Mouse (Mus musculus): ENCODE results near the gene Sec61a1.
A peak's percentile ranks its signal among the peaks of the same experiment; 100 is the strongest.

Sec61a1 gene

DNA sequence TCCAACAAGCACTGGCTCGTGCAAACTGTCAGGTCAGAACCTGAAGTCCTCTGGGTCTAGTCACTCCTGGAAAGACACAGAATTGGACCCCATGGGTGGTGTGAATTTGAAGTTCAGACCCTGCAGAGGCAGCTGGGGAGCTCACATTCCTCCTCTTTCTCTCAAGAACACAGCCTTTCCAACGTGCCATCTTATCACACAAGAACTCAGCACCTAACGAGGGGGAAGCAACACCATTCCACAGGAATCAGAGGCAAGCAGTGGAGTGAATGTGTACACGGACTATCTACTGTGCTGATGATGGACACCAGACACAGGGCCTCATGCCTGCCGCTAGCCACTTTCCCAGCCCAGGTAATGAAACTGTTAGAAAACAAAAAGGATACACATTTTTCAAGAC lies 2.0 kb downstream of the Sec61a1 start:
- DNase-seq (ENCODE audit: low read depth, low spot score): no peak

DNA sequence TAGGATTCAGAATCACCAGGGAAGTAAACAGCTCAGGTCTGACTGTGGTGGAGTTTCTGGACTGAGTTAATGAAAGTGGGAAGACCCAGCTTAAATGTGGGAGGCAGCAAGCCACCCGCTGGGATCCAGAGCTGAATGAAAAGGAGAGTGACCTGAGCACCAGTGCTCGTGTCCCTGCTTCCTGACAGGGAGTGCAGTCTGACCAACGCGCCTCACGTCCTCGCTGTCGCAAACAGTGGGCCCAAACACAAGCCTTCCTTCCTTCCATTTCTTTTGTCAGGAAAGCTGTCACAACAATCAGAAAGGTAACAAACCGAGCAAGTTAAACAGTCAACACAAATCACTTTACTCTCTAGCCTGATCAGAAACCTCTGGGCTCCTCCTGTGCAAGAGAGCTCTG lies 2.7 kb downstream of the Sec61a1 start:
- DNase-seq (ENCODE audit: low read depth, low spot score): no peak

DNA sequence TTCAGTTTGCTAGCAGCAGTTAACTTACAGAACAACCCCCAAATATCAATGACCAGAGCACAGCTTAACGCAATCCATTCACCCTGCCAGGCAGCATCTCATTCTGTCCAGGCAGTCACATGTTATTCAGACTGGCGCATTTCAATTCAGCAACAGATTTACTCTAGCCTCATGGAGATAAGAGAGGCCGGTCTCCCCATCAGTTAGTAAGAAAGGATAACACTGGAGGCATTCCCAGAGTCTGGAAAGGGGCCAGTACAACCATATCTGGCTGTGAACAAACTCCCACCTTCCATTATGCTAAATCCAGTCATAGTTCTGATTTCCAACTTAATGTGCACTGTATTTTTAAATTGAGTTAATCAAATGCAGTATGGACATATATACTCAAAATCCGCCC lies 4.2 kb downstream of the Sec61a1 start:
- DNase-seq (ENCODE audit: low read depth, low spot score): no peak

DNA sequence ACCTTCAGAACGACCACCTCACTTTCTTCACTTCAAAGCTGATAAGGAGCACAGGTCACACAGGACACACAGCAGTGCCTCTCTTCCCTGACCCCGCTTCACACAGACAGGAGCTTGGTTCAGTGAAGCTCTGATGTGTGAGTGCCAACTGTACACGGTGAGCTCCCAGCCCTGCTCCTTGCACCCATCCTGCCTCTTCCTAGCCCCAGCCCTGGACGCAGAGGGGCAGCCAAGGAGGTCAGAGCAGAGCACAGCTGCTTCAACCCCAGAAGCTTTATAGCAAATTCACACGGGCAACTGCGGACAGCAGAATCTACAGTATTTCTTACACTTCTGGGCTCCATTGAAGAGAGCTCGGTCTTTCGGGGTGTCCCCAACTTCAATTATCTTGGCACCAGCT lies 4.7 kb downstream of the Sec61a1 start:
- DNase-seq (ENCODE audit: low read depth, low spot score): no peak

DNA sequence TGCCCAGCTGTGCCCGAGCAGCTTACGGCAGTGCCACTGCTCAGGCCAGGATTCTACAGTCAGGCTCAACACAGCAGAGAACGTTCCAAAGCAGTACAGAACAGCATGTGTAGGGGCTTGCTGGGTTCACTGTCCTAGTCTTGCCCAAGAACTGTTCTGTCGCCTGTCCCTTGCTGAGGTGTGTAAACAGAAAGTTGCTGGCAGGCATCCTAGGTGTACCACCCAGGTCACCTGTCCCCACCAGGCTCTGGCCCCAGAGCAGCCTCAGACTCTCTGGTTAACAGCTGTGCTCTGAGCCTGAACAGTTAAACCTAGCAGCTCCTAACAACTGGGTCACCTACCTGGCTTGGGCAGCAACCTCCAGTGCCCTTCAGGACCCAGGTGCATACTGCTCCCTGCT lies 15.7 kb downstream of the Sec61a1 start:
- no peak for DNase-seq (ENCODE audit: low read depth, low spot score)

DNA sequence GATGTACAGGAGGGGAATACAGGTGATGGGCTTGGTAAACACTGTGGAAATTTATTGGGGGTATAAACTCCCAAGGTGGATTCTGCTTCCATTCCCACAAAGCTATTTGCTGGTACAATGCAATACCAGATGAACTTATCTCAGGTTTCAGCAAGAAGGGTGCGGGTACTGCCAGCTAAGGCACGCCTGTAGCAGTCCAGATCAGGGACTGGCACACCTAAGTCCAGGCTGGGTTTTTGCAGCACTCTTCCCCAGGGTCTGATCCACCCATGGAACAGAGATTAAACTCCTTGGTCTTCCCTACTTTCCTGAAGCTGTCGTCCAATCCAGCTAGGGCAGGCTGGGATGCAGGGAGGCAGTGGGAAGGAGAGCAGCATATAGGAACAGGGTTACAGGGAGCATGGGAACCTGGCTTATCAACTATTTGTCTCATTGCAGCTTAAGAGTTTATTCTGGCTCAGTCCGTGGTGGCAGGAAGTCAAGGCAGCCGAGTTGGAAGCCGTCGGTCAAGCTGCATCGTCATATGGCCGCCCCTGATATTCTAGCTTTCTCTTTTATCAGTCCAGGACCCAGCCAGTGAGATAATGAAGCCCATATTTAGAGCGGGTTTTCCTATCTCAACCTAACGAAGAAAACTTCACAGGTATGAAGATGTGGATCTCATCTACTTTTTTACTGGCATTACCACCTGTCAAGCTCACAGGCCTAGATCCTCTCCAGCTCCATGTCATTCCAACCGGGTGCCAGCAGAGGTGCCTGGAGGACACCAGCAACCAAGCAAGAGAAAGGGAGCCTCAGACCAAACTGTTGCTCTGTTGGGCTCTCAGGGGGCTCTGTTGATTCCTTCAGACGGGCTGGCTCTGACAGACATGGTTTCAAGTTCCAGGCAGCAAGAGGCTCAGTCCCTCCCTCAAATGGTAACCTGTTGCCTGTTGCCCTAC lies 16.4 kb downstream of the Sec61a1 start:
- DNase-seq (ENCODE audit: low read depth, low spot score): no peak

DNA sequence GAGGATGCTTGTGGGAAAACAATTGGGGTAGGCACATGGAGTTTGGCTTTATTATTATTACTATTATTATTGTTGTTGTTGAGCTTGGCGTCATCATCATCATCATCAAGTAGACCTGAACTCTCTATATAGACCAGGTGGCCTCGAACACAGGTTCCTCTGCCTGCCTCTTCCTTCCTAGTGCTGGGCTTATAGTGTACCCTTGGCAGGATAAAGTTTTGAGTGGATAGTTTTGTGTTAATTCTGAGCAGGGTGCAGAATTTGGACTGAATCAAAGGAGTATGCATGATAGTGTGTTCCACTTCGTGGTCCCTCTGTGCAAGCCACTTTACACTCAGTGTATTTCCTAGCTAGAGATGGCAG lies 18.3 kb downstream of the Sec61a1 start:
- no peak for DNase-seq (ENCODE audit: low read depth, low spot score)

DNA sequence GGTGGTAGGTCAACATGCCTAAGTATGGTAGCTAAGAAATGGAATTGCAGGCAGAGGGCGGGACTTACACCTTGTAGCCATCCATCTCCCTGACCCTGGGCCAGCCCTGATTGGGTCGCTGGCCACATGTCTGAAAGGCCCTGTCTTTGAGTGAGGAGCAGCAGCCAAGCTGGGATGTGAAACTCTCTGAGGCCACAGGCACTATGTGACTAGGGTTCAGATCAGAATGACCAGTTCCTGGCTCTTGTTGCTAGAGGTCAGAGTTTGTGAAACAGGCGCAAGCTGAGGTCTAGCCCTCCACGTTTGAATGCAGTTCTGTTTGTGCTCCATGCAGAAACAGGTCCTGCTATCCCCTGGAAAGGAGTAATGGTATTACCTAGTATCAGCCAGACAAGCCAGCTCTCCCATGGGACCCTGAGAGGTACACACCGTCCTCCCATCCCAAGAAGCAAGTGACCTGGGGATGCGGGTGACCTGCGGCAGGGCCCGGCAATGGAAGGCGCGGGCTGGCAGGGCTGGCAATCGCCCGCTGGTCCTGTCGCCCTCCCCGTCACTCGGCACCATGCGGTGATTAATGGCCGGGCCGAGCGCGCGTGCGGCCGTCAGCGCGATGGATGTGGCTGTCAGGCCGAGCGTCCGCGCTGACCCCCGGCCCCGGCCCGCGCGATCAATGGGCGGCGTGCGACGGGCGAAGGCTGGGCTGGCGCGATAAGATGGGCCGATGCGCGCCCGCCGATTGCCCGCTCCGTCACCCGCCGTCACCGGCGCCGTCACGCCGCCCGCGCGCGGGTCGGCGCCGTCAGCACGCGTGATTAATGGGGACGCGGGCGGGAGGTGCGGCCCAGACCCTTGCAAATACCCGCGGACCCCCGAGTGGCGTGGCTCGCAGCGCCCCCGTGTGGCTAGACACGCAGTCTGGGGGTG lies 19.0 kb downstream of the Sec61a1 start:
- peak; percentile 86 for DNase-seq (ENCODE audit: low read depth, low spot score)

DNA sequence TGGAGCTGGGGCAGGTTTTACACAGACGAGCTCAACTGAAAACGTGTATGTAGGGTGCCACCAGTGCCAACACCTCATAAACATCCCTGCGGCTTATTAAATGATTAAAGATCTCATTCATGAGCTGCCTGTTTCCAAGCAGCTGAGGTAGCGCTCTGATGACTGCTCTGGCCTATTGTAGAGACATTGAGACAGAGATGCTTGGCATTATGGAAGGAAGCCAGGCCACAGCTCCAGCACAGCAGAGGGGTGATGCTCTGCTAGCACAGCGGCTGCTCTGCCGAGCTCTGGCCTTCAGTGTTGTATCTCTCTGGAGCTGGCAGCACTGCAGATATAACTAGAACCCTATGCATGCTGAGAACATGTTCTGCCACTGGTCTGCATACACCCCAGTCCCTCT lies 25.0 kb downstream of the Sec61a1 start:
- DNase-seq (ENCODE audit: low read depth, low spot score): no peak

DNA sequence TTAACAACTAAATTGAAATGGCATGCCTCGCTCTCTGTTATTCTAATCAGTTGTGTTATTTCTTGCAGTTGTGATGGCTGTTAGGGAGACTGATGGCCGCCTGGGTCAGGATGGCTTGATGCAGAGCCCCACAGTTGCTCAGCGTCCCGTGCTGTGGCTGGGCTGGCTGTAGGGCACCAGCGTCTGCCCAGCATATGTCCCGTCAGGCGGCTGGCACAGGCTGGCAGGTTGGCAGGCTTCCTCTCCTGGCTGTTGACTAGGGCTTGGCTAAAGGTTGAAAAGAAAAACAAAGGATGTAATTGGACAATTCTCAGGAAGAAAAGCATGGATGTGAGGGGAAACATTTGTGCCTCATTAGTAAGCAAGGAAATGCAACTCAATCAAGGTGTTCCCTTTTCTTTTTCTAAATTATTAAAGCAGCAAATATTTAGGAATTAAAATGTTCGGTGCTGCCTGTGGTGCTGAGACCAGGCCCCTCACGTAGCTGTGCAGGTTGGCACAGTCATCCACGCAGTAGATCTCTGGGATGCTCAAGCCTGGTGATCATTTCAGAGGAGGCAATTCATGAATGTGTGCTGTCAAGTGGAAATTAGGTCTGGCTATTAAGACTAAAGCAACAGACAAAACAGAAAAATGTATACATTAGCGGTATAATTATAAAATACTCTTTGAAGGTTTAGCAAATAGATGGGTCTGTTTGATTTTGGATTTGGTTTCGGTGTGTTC lies 27.9 kb downstream of the Sec61a1 start:
- no peak for DNase-seq (ENCODE audit: low read depth, low spot score)

DNA sequence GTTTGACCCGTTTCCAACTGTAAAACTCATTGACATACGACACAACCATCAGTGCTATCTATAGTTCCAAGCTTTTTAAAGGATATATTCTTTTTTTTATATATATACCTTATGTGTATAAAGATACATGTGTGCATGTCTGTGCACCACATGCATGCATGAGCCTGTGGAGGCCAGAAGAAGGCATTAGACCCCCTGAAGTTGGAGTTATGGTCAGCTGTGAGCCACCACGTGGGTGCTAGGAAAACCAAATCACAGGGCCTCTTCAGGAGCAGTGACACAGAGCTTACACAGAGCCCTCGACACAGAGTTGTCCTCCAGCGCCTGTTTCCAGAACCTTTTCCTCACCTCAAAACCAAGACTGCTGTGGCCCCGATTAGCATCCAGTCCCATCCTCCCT lies 28.9 kb downstream of the Sec61a1 start:
- no peak for DNase-seq (ENCODE audit: low read depth, low spot score)

DNA sequence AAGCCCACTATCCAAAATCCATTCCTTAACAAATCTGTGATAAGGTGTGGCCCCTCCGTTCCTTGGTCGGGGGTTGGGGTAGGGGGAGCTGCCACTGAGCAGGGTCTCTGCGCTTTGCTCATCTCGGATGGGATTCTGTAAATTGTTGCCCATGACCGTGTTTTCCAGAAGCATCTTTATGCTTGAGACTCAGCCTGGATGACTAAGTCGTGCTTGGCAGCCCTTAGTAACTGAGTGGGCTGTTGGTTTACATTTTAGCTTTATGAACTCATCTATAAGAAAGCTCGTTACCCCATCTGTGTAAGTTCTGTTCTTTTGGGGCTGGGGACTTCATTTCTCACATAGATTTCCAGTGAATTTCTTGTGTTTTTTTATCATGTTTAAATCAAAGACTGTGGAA lies 29.7 kb downstream of the Sec61a1 start:
- DNase-seq (ENCODE audit: low read depth, low spot score): no peak

DNA sequence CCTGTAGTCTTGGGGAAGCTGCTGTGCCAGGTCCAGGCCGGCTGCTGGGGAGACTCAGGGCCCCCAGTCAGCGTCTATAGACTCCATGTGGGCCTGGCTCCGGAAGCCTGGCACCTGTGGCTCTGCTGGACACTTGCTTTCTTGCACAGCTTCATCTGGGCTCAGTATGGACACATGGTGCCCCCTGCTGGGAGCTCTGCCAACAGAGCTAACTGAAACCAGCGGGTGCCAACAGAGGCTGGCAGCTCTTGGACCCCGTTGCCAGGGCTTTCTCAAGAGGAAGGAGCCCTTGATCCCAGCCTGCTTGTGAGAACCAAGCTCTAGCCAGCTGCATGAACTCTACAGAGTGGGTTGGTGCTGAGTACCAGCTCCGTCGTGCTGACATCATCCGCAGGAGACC lies 31.8 kb downstream of the Sec61a1 start:
- DNase-seq (ENCODE audit: low read depth, low spot score): peak; percentile 37

DNA sequence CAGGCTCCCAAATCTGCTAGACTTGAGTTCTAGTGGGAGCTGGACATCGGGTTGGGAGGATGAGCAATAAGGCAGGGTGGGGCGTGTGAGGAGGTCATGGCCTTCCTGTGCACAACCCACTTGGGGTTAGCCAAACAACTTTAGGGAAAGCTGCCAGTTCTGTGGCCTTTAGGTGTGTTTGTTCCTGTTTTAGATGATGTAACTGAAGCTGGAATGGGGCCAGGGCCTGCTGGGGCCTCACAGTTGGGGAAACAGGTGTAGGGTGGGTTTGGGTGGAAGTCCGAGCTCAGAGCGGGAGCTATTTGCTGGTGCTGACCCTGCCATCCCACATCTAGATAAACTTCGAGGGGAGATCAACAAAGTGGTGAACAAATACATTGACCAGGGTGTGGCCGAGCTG lies 33.3 kb downstream of the Sec61a1 start:
- DNase-seq (ENCODE audit: low read depth, low spot score): no peak

DNA sequence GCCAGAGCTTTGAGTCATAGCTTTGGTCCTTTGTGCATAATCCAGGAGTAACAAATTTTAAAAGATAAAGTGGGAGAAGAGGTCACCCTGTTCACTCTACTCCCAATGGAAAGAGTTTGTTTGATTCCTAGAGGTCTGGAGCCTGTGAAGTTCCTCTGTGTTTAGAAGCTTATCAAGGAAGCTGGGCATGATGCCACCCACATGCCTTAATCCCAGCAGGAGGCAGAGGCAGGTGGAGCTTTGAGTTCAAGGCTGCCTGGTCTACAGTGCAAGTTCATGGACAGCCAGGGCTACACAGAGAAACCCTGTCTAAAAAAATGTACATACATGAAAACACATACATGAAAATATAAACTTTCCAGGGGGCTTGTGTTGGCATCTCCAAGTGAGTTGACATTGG lies 34.8 kb downstream of the Sec61a1 start:
- no peak for DNase-seq (ENCODE audit: low read depth, low spot score)

DNA sequence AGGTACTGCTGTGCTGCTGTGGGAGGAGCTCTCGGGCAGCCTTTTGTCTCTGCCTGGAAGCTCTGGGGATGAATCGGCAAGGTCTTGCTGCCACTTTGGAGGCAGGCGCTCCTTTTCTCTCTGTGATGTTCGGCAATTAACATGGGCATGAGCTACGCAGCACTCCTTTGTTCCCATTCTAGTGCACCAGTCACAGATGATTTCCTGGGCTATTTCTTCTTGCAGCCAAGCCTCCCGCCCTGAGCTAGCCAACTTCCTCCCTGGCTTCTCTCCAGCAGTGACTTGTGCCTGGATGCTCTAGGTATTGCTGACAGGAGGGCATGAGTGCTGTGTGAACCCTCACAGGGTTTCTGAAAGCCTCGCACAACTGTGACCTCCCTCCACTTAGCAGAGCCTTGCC lies 35.6 kb downstream of the Sec61a1 start:
- no peak for DNase-seq (ENCODE audit: low read depth, low spot score)

DNA sequence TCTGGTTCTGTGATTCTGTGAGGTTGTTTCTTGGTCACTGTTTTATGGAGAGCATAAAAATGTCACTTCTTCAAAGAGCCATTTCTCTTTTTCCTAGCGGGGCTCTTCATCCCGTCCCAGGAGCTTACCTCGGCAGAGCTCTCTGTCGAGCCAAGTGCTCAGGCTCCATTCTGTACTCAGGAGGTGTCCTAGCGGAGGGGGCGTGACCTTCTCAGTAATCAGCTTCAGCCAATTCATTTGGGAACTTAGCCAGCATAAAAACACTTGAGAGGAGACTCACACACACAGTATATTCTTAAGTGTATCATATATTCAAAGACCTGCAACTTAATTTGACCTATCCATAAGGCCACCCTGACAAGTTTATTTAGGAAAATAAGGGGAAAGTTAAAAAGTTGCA lies 38.3 kb downstream of the Sec61a1 start:
- DNase-seq (ENCODE audit: low read depth, low spot score): no peak

DNA sequence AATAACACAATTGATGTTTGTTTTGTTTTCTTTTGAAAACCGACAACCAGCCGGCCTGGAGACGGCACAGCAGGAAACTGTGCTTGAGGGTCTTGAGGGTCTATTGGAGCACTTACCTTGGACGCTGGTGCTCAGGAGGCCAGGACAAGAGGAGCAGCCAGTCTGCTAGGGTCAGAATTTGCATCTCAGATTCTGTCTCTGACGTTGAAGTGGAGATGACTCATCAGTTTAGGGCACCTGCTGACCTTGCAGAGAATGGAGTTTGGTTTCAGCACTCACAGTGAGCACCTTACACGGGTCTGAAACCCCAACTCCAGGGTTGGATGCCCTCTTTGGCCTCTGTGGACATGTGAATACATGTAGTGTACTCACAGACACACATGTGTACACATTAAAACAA lies 48.8 kb downstream of the Sec61a1 start:
- DNase-seq (ENCODE audit: low read depth, low spot score): no peak

DNA sequence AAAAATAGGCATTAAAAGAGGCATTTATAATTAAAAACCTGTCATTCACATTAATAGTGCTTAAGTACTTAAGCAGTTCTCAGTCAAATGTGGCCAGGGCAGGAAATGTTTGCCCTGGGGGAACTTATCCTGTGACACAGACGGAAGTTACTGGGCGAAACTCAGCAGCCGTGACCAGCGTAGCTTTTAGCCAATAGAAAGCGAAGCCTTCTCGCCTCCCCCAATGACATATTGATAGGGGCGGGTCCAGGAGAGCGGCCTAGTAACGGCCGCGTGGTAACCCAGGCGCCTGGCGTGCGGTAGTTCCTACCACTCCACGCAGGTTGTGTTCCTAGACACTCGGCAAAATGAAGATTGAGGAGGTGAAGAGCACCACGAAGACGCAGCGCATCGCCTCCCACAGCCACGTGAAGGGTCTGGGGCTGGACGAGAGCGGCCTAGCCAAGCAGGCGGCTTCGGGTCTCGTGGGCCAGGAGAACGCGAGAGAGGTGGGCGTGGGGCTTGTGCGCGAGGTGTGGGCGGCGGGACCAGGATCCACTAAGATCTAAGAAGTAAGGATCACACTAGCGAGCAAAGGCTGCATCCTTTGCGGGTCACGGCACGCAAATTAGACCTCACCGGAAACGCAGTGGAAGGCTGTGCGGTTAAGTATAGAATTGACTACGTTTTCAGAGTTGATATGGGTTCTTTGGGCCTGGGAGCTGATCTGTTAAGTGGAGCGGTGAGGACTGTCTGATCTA lies 53.4 kb downstream of the Sec61a1 start, which contains the start of gene Ruvbl1:
Gene Ruvbl1 (plus strand): TSS at position 229 of the 740 bp plus-strand sequence.
- peak; percentile 95 for DNase-seq (ENCODE audit: low read depth, low spot score)

DNA sequence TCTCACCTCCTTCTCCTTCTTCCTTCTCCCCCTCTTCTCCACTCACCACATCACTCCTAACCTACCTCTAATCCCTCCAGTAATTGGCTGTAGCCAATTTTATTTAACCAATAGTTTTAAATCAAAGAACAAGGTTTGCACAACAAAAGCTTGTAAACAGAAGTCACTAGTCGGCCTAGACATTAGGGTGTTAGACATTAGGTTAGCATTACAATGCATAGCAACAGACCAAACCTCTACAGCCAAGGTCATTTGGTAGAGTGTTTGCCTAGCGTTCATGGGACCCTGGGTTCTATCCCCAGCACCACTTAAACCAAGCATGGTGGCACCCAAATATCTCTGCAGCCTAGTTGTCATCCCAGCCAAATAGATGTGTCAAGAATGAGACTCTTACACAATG lies 64.2 kb downstream of the Sec61a1 start:
- no peak for DNase-seq (ENCODE audit: low read depth, low spot score)
